Mouse (Mus musculus): ENCODE results near the gene Rimbp3. TPM values are rescaled to one million over a fixed set of nuclear protein-coding genes. Genes with fewer than 3 reads are reported as not detected.
"Not testable (repeated sequence)": the region's sequence is repeated elsewhere in the genome, so short reads cannot be mapped to it uniquely, and the experiment has no call there.

The Rimbp3 gene
- total RNA-seq (2022): under 1 TPM in 2 of 4 experiments, not detected in 2; 0.09 to 0.14 TPM

GRCm38 (mm10) chr16:17208389-17209361 is at the start of gene Rimbp3:
TSS of gene Rimbp3 (plus strand) at chr16:17208603.
- DNase-seq: peak; percentile 75

GRCm38 (mm10) chr16:17165478-17165877 is 42.9 kb upstream of the Rimbp3 start:
- not testable (repeated sequence) for DNase-seq

- DNase-seq: no peak
These were observed 41.2 kb upstream of the Rimbp3 start for GRCm38 (mm10) chr16:17167179-17167578.

- no peak for DNase-seq
These were observed 40.4 kb upstream of the Rimbp3 start for GRCm38 (mm10) chr16:17168049-17168448.

- peak; percentile 58 for DNase-seq
These were observed 32.6 kb upstream of the Rimbp3 start for GRCm38 (mm10) chr16:17175765-17176164.

- DNase-seq: no peak
These were observed 30.7 kb upstream of the Rimbp3 start for GRCm38 (mm10) chr16:17177623-17178170.

DNA sequence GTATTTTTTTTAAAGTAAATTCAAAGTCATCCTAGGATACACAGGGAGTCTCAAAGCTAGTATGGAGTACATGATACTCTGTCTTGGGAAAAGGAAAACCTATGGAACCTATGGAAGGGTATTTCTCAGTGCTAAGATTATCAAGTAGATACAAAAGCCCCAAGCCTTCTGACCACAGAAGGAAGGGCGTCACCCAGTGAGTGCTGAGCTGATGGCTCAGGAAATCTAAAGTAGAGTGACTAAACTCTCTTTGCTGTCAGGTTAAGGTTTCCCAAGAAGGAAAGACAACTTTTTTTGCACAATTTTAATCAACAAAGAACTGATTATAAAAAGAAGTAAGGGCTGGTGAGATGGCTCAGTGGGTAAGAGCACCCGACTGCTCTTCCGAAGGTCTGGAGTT is 28.7 kb upstream of the Rimbp3 start:
- DNase-seq: no peak

DNA sequence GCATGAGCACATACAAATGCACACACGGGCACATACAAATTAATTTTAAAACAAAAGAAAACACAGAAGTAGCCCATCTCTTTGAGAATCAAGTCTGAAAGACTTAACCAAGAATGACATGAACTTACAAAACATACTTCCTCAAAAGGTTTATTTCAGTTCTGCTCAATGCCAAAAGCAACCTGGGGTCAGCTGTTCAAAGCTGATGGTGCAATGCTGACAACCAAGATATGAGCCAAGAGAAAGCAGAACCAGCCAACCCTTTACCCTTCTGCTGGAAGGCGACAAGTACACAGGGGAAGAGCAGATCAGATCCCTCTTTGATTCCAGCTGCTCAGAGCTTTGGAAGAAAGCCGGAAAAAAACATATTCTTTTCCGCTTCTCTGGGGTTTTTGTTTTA is 27.0 kb upstream of the Rimbp3 start:
- DNase-seq: no peak

DNA sequence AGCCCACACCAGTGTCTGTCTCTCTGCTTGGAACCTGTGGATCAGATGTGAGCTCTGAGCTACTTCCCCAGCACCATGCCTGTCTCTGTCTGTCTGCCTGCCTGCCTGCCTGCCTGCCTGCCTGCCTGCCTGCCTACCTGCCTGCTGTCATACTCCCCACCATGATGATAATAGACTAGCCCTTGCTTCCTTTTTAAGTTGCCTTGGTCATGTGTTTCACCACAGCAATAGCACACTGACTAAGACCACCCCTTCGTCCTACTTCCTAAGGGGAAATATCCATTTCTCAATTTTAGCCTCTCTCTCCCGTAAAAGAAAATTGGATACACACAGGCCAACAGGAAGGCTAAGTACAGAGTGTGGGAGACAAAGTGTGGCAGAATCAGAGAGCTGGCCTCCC is 26.3 kb upstream of the Rimbp3 start:
- no peak for DNase-seq

- no peak for DNase-seq
These were observed 25.4 kb upstream of the Rimbp3 start for GRCm38 (mm10) chr16:17183003-17183402.

- no peak for DNase-seq
These were observed 22.9 kb upstream of the Rimbp3 start for GRCm38 (mm10) chr16:17185475-17185874.

DNA sequence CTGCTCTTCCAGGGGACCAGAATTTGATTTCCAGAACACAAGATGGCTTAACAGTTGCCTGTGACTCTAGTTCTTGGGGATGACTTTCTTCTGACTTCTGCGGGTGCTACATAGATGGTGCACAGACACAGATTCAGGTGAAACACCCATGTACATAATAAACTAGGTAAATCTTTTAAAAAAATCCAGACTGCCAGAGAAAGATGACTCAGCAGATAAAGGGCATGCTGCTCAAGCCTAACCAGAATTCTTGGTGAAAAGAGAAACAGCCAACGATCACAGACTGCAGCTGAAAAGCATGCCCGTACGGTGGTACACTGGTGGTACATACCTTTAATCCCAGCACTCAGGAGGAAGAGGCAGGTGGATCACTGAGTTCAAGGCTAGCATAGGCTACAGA is 14.6 kb upstream of the Rimbp3 start:
- no peak for DNase-seq

GRCm38 (mm10) chr16:17200121-17200952 is 8.1 kb upstream of the Rimbp3 start:
- DNase-seq: no peak

DNA sequence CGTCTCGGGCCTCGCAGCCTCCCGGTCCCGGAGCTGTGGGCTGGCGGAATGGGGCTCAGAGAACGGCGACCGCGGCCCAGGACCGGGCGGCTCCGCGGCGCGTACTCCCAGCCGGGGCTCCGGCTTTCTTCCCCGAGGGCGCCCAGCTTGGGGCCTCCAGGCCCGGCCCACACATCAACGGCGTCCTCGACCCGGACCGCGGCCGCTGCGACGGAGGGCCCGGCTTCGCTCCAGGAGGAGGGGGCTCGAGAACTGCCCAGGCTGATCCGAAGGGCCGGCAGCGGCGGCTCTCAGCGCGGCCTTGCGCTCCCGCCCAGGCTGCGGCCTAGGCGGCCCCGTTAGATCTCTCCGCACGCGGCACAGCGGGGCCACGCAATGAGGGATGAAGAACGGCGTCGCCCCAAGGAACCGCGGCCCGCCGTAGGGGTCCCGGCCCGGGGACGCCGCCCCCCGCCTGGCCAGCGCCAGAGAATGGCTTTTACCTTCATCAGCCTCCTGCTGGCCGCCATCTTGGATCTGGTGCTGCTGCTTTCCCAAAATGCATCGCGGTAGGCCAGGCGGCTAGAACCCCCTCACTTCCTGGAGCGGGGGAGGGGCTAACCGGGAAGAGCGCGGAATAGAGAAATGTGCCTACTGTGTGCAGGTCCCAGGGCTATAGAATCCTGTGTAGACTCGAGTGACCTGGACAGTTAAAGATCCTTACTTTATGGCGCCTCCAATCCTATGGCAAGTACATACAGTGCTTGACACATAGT is 7.3 kb upstream of the Rimbp3 start:
- DNase-seq: peak; percentile 77

GRCm38 (mm10) chr16:17201977-17202376 is 6.4 kb upstream of the Rimbp3 start:
- DNase-seq: no peak

- no peak for DNase-seq
These were observed 5.9 kb upstream of the Rimbp3 start, which contains the start of gene Ube2l3 for GRCm38 (mm10) chr16:17202549-17202948. TSS of gene Ube2l3 (minus strand) at chr16:17202649.

- DNase-seq: peak; percentile 14
These were observed 3.4 kb upstream of the Rimbp3 start for GRCm38 (mm10) chr16:17204990-17205389.

- DNase-seq: no peak
These were observed 1.1 kb downstream of the Rimbp3 start for GRCm38 (mm10) chr16:17209404-17209960.

- peak; percentile 80 for DNase-seq
These were observed 1.8 kb downstream of the Rimbp3 start for GRCm38 (mm10) chr16:17209981-17210838.

DNA sequence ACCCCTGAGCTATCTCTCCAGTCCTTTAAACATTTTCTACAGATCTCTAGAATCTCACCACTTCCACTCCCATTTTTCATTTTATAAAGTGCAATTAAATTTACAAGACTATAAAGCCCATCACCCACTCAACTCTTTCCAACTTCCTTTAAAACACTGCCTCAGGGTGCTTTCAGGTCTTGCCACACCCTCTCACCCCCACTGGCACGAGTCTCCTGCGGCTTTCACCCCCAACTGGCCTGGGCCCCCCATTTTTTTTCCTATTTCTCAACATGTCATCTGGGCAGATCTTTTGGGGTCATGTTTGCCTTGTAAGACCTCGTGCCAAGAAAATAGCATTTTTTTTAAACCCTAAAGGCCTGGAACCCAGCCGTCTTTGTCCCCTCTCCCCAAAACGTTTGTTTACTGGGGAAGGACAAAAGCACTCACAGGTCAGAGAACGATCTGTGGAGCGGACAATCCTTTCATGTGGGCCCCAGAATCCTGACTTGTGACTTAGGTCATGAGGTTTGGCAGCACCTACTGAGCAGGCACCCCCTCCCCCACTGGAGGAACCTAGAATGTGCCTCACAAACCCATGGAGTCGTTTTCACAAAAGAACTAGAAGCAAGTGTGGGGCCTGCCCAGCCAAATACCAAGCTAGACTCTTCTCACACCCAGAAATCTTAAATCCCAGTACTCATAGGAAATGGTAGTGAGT is 8.7 kb downstream of the Rimbp3 start:
- no peak for DNase-seq

Data from adrenal gland, adult 8-10 months (tissue).